Mouse (Mus musculus) forebrain, embryonic 16.5 days (tissue): ENCODE measurements around the gene Entpd3. TPM values are rescaled to one million over a fixed set of nuclear protein-coding genes. Genes with fewer than 3 reads are reported as not detected.

ENCODE experiments used
- ATAC-seq: fragments of 200-750 bp; cut with Nextera tagmentation; 2 replicates; pipeline ENCODE4 v1.8.0; 2017; ENCODE audit warnings: mild to moderate bottlenecking, moderate library complexity
- H3K27ac ChIP-seq: fragments of 300-500 bp; sonication (generic); 2 replicates; pipeline ENCODE4 v1.5.1; 2014; ENCODE audit warnings: low read length, control low read depth
- H3K27me3 ChIP-seq: fragments of 300-500 bp; sonication (generic); replicated peaks from 2 replicates; pipeline ENCODE4 v1.6.1; 2014; ENCODE audit warnings: low read length; ENCODE audit not compliant: control insufficient read depth, insufficient read depth
- H3K36me3 ChIP-seq: fragments of 300-500 bp; sonication (generic); 2 replicates; pipeline ENCODE4 v1.6.1; 2014; ENCODE audit not compliant: control insufficient read depth, insufficient read depth
- H3K4me1 ChIP-seq: fragments of 300-500 bp; sonication (generic); replicated peaks from 2 replicates; pipeline ENCODE4 v1.6.1; 2014; ENCODE audit warnings: low read length; ENCODE audit not compliant: control insufficient read depth, insufficient read depth
- H3K4me2 ChIP-seq: fragments of 300-500 bp; sonication (generic); 2 replicates; pipeline ENCODE4 v1.6.1; 2014; ENCODE audit warnings: mild to moderate bottlenecking, low read length, control low read depth
- H3K4me3 ChIP-seq: fragments of 300-500 bp; sonication (generic); replicated peaks from 2 replicates; pipeline ENCODE4 v1.5.1; 2014; ENCODE audit warnings: mild to moderate bottlenecking, low read length, control low read depth
- H3K9ac ChIP-seq: fragments of 300-500 bp; sonication (generic); replicated peaks from 2 replicates; pipeline ENCODE4 v1.6.1; 2014; ENCODE audit warnings: low read depth, low read length, control low read depth
- H3K9me3 ChIP-seq: fragments of 300-500 bp; sonication (generic); 2 replicates; pipeline ENCODE4 v1.6.1; 2016; ENCODE audit warnings: low read length; ENCODE audit not compliant: control insufficient read depth
- WGBS: fragments of 180-500 bp; shearing (Covaris S2); extraction: QIAGEN DNeasy Blood & Tissue Kit; methylation state at CpG from one replicate; pipeline ENCODE4 v1.1.7; 2014; 5-methylcytosine and 5-hydroxymethylcytosine counted together
- polyA plus RNA-seq: library from polyadenylated mRNA; unstranded; fragments of >200 nt; fragmentation: Nextera tagmentation; extraction: Ambion mirVana; gene quantifications from 2 replicates; pipeline ENCODE4 v1.2.1, GENCODE M21; 2015

Entpd3 gene
- polyA plus RNA-seq, 1 experiment from 2014 or later = 2.6 TPM

DNA sequence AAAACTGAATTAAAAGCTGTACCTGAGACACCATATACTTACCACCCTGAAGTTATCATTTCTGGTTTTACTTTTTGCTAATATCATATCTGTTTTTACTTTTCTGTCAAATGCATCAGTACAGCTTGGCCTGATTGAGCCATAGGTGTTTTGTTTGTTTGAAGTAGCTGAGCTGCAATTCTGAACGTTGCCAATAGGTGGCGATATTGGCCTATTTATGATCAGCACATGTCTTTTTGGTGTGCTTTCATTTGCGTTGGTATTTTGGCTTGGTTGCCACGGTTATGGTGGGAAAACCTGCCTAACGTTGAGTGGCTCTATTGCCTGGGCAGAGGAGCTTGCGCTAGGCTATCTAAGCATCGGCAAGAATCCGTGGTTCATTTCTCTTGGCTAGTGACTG is 37.6 kb upstream of the Entpd3 start:
- H3K36me3 ChIP-seq = no peaks in the 10 kb centered on the region
- H3K27ac ChIP-seq = no peak overlapping the region
- no peak overlapping the region for H3K4me3 ChIP-seq
- ATAC-seq = peak; percentile 76
- 5% methylated on average over 8 of the region's 8 CpGs for WGBS
- no peak overlapping the region for H3K9ac ChIP-seq
- no peak overlapping the region for H3K4me2 ChIP-seq
- no peaks in the 10 kb centered on the region for H3K27me3 ChIP-seq
- H3K9me3 ChIP-seq = no peaks in the 10 kb centered on the region
- H3K4me1 ChIP-seq = peaks cover 4% of the 10 kb centered on the region; the same call in 1 of the 2 replicates

DNA sequence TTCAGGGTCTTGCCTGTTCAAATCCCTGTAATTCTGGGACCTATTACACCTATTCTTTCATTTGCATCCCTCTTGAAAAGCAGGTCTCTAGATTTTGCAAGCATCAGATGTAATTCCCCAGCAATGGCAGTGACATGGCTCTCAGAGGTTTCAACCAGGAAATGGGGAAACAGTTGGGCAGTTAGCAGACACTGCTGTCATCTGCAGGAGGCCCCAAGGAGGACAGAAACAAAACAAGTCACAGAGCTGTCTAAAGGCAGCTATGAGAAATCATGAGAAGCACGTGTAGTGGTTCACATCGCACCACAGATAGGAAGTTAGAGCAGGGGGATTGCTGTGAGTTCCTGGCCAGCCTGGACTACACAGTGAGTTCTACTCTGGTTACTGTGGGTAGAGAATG is 35.2 kb upstream of the Entpd3 start:
- ATAC-seq = no peak
- Histone ChIP-seq H3K9ac (no peak overlapping the region), H3K27ac (no peak overlapping the region), H3K4me2 (no peak overlapping the region), H3K36me3 (no peaks in the 10 kb centered on the region), H3K4me1 (0 out of 2 replicates have a peak, but pooled peaks cover 2% of the 10 kb centered on the region), H3K4me3 (no peak overlapping the region), H3K27me3 (no peaks in the 10 kb centered on the region), H3K9me3 (no peaks in the 10 kb centered on the region)
- 81% methylated on average over 2 of the region's 2 CpGs for WGBS

DNA sequence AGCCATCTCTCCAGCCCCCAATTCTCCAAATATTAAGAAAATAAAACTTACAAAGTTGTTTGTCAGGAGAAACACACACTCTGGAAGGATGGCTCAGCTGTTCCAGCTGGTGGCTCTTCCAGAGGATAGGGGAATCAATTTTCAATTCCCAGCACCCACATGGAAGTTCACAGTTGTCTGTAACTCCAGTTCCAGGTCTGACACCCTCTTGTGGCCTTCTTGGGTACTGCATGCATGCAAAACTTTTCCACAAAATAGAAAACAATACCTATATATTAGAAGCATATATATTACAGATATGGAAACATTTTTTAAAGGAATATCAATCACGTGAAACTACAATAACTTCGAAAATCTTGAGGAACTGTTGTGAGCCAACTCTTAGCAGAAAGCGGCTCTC is 27.8 kb upstream of the Entpd3 start:
- 73% methylated on average over 3 of the region's 3 CpGs for WGBS
- Histone ChIP-seq H3K4me2 (no peak overlapping the region), H3K9ac (no peak overlapping the region), H3K4me3 (no peak overlapping the region), H3K36me3 (no peaks in the 10 kb centered on the region), H3K4me1 (no peaks in the 10 kb centered on the region), H3K27ac (no peak overlapping the region), H3K9me3 (no peaks in the 10 kb centered on the region), H3K27me3 (no peaks in the 10 kb centered on the region)
- no peak for ATAC-seq

- Histone ChIP-seq H3K27me3 (no peaks in the 10 kb centered on the region), H3K9me3 (no peaks in the 10 kb centered on the region), H3K9ac (no peak overlapping the region), H3K4me2 (no peak overlapping the region), H3K4me3 (no peak overlapping the region), H3K27ac (no peak overlapping the region), H3K4me1 (no peaks in the 10 kb centered on the region), H3K36me3 (no peaks in the 10 kb centered on the region)
- no peak for ATAC-seq
- WGBS = 92% methylated on average over 8 of the region's 8 CpGs
Observed at GRCm38 (mm10) chr9:120516720-120517119, 22.9 kb upstream of the Entpd3 start.

GRCm38 (mm10) chr9:120518946-120519345 is 20.7 kb upstream of the Entpd3 start:
- Histone ChIP-seq H3K36me3 (no peaks in the 10 kb centered on the region), H3K4me3 (no peak overlapping the region), H3K9ac (no peak overlapping the region), H3K9me3 (no peaks in the 10 kb centered on the region), H3K4me2 (no peak overlapping the region), H3K27ac (no peak overlapping the region), H3K4me1 (no peaks in the 10 kb centered on the region), H3K27me3 (no peaks in the 10 kb centered on the region)
- no peak for ATAC-seq
- 84% methylated on average over 3 of the region's 3 CpGs for WGBS

GRCm38 (mm10) chr9:120519469-120520125 is 20.0 kb upstream of the Entpd3 start:
- 70% methylated on average over 19 of the region's 19 CpGs for WGBS
- Histone ChIP-seq H3K4me2 (no peak overlapping the region), H3K27me3 (no peaks in the 10 kb centered on the region), H3K36me3 (no peaks in the 10 kb centered on the region), H3K4me1 (no peaks in the 10 kb centered on the region), H3K27ac (no peak overlapping the region), H3K9me3 (no peaks in the 10 kb centered on the region), H3K9ac (no peak overlapping the region), H3K4me3 (no peak overlapping the region)
- no peak for ATAC-seq

DNA sequence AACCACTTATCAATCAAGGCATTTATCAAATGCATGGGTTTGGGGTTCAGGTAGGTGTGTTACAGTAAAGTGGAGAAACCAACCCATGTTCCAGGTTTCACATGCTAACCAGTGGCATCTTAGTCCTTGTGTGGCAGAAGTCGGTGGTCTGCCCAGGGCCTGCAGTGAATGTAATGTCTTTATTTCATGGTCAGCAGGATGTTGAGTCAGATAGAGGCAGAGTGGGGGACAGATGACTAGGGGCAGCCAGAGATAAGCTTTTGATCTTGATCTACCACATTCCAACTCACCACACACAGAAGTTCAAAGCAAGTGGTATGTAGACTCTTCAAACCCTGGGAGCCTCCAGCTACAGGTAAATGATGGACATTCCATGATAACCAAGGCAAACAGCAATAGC is 18.5 kb upstream of the Entpd3 start:
- 100% methylated on average over 1 of the region's 1 CpGs for WGBS
- H3K4me3 ChIP-seq = no peak overlapping the region

DNA sequence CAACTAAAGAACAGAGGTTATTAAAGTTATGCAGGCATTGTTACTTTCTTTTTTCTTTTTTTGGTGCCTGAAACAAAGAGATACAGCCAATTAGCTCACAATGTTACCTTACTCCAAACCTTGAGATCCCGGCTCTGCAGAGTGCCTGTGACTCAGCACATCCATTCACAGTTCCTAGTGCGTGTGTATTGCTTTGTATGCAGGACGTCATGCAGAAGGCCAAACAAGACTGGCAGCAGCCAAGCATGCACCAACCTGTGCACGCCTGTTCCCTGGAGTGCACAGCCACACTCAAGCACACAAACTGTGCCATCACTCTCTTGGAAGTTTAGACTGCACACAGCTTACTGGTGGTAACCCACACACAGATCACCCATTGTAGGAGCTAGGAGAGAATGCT is 12.3 kb upstream of the Entpd3 start:
- no peak for ATAC-seq

More for the DNA sequence above, 18.5 kb upstream of the Entpd3 start:
- Histone ChIP-seq H3K27ac (no peak overlapping the region), H3K4me2 (no peak overlapping the region), H3K4me1 (no peaks in the 10 kb centered on the region), H3K36me3 (no peaks in the 10 kb centered on the region), H3K27me3 (no peaks in the 10 kb centered on the region), H3K9ac (no peak overlapping the region), H3K9me3 (no peaks in the 10 kb centered on the region)
- ATAC-seq = no peak

GRCm38 (mm10) chr9:120527919-120528318 is 11.7 kb upstream of the Entpd3 start:
- no peak for ATAC-seq
- H3K4me3 ChIP-seq = no peak overlapping the region
- no peaks in the 10 kb centered on the region for H3K36me3 ChIP-seq
- 91% methylated on average over 8 of the region's 8 CpGs for WGBS
- no peak overlapping the region for H3K4me2 ChIP-seq
- H3K4me1 ChIP-seq = no peaks in the 10 kb centered on the region
- no peaks in the 10 kb centered on the region for H3K9me3 ChIP-seq
- no peak overlapping the region for H3K9ac ChIP-seq
- H3K27ac ChIP-seq = no peak overlapping the region
- H3K27me3 ChIP-seq = no peaks in the 10 kb centered on the region

More for the DNA sequence above, 12.3 kb upstream of the Entpd3 start:
- no peak overlapping the region for H3K4me2 ChIP-seq
- 16% methylated on average over 4 of the region's 4 CpGs for WGBS
- no peak overlapping the region for H3K4me3 ChIP-seq
- no peaks in the 10 kb centered on the region for H3K4me1 ChIP-seq
- H3K27me3 ChIP-seq = no peaks in the 10 kb centered on the region
- no peaks in the 10 kb centered on the region for H3K36me3 ChIP-seq
- no peaks in the 10 kb centered on the region for H3K9me3 ChIP-seq
- no peak overlapping the region for H3K9ac ChIP-seq
- H3K27ac ChIP-seq = no peak overlapping the region
